Mouse (Mus musculus) WW6 (cell line): ENCODE measurements at regions not wholly inside any gene's neighbourhood (a gene's known extent, or its start where the extent isn't known, plus 50 kb on each side); places are given as distances from the start of the nearest gene placed in this dataset.

ENCODE experiments used
- DNase-seq: peaks from one replicate; pipeline ENCODE4 v3.0.0-alpha.2; 2013; ENCODE audit warnings: low read depth, low spot score

DNA sequence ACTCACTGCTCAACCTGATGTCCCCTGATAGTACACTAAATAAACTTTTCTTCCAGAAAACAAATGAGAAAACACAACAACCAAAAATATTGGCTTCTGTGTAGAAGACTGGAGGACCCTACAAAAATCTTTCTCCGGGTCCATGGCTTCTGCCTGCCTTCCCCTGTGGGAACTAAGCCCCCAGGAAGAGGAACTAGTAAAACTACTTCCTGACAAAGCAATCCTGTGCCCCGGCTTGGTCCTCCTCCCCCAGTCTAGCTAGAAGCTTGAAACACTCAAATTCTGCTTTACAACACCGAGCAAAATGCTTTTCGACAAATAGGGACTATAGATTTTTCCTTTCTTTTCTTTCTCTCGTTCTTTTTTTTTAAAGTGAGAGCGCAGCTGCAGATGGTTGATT is 51.3 kb upstream of the Mki67 start:
- DNase-seq: no peak

DNA sequence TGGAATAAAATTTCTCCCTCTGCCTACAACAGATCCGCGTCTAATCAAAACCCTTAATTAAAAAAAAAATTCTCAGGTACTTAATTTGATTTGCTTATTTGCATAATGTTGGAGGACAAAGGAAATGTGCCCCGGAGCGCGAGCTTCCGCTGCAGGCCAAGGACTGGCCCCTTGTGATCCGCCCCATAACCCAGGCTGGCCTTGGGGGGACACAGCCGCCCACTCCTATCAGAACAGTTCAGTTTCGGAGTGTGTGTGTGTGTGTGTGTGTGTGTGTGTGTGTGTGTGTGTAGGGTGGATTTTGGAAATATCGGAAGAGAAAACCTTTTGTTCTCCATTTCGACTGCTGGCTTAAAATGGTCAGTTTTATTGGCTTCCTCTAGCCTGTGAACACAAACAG is 51.9 kb upstream of the Mki67 start:
- DNase-seq: no peak

DNA sequence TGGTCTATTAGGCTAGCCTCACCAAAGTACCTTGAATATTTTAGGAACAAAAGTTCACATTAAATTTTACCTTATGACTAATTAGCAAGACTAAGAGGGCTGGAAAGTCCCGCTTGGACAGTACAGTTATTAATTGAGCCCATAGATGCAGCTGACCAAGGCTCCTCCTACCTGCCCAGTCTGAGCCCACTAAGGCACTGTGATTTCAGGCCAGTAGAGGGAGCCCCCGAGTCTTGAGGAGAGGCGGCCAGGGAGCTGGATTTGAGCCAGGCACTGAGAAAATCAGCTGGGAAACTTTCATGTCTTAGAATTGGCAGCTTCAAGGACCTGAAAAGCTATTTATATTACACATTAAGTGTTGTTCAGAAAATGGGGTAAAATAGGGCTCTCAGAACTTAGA is 52.4 kb upstream of the Mki67 start:
- DNase-seq: peak; percentile 26

DNA sequence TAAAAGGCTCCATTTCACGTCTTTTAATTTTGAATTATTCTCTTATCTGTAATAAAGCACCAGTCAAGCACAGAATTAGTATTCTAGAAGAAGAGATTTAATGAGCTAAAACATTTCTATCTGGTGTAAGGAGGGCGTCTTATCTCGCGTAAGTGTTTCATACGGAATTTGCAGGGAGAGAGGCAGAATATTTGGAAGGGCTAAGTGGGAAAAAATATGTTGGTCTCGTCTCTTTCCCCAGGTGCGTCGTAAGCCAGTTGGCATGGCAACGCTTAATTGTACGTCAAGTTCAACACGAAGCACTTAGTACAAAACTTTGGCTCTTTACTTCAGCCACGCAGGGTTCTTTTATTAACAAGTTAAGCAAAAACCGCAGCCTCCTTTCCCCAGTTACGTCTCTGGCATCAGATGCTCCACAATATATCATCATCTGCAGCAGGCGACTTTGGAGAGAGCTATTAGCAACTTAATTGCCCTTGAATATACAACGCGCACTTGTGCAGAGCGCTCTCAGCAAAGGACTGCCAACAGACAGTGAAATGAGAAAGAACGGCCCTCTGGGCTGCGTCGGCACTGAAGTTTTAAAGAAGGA is 53.0 kb upstream of the Mki67 start:
- no peak for DNase-seq

DNA sequence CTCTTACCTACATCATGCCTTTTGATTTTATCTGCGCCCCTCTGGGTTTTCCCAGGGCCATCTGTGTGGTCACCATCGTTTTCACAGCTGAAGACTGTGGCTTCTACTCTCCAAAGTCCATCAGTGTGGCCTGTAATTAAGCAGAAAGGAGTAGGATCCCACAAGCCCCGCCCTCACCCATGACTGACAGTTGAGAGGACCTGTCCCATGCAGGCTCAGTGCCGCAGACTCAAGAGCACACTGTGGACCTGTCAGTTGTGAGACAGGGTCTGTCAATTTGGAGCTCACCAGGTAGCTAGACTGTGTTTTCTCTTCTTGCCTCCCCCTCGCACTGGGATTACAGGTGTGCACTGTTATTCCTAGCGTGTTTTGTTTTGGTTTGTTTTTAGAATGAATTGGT is 53.9 kb upstream of the Mki67 start:
- DNase-seq: no peak

DNA sequence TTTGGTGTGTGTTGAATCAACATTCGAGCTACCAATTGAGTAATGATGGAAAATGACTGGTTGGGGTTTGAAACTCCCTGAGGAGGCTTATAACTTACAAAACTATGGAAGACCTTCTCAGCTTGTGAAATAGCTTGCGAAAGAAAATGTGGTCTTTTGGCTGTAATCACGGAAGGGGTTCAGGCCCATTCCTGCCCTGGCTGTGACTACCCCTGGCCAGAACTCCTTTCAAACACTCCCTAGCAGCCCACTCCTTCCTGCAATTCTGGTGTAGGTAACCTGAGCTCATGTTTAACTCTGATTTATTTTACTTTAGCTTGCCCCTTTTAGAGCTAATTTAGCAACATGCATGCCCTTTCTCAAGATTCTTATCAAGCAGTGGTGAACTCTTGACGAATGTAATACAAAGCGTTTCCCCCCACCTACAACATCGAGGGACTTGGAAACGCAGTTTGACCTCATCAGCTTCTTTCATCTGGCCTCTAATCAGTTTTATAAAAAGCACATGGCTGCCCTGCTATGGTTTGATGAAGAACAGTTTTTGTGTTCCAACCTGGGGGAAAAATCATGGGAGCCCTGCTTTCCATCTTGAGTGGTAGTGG is 59.8 kb upstream of the Mki67 start:
- no peak for DNase-seq

DNA sequence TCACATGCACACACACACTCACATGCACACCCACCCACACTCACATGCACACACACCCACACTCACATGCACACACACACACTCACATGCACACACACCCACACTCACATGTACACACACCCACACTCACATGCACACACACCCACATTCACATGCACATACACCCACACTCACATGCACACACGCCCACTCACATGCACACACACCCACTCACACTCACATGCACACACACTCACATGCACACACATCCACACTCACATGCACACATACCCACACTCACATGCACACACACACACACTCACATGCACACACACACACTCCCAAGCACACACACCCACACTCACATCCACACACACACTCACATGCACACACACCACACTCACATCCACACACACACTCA is 74.0 kb upstream of the Mki67 start:
- DNase-seq: no peak

DNA sequence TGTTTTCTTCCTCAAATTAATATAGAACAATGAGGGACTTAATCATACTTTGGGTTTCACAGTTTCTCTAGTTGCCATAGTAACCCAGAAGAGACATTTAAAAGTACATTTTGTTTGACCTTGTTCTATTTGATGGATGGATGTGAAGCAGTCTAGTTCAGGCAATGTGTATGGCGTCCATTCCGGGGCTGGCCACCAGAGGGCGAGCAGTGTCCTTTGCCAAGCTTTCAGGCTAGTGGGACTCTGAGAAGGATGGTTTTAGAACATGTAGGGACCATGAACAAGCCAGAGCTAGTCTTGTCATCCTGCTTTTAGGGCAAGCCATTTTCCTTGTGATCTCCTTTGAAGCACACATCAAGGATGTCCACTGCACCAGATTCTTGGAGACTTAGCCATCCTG is 74.8 kb upstream of the Mki67 start:
- peak; percentile 22 for DNase-seq

DNA sequence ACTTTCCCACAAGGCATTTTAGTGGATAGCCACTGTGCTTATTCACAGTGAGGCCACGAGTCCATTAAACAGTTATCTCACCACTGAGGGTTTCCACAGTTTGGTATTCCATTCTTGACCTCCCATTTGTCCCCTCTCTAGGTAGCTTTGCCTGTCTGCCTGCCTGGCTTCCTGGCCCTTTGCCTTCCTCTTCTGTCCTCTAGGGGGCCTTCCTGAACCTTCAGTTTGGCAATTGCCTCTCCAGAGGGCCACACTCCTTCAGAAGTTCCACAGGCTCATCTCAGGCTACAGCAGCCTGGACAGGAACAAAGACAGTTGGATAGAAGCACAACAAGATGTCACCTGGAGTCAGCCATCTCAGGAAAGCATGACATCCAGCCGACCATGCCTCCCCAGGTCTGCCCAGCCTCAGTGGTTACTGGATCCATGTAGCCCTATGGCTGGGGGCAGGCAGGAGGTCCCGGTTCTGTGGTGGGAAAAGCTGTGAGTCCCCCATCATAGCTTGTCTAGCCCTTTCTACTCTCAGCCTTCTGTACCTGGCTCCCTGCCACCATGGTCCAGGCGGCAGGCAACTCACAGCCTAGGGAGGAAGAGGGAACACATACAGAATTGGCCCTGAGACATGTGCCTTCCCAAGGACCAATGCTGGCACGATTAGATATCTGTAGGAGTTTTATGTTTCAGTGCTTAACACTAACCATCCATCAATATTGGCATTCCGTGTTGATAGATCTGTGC is 76.0 kb upstream of the Mki67 start:
- DNase-seq: no peak

DNA sequence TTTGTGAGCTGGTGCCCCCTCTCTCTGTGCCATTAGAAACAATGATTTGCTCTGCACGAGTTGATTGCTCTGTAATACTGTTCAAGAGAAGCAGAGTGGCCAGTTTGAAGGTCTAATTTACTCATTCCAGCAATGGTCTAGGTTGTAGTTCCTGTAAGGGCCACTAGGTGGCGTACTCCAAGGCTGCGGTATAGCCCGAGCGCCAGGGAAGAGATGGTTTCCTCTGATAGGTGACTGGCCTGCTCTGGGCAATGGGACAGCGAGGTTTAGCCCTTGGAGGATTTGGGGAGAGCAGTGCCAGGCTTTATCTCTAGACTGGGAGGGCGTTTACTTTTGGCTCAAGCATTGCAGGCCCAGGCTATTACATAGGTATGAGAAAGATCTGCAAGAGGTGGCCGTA is 76.8 kb upstream of the Mki67 start:
- peak; percentile 40 for DNase-seq

DNA sequence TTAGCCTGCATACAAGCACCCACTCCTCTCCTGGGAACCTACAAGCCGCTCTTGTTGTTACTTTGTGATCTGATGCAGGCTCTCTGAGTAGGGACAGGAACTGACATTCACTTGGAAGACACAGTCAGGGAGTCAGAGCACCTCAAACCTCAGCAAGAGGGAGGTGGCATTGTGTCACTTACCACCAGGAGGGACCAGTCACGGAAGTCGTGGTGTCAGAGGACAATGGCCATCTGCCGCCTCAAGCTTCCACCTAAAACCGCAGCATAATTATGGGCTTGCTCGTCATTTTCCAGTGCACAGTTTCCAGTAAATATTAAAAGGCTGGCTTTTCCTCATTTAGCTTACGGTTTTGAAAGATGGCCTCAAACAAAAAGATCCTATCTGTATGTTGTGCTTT is 78.1 kb upstream of the Mki67 start:
- no peak for DNase-seq

DNA sequence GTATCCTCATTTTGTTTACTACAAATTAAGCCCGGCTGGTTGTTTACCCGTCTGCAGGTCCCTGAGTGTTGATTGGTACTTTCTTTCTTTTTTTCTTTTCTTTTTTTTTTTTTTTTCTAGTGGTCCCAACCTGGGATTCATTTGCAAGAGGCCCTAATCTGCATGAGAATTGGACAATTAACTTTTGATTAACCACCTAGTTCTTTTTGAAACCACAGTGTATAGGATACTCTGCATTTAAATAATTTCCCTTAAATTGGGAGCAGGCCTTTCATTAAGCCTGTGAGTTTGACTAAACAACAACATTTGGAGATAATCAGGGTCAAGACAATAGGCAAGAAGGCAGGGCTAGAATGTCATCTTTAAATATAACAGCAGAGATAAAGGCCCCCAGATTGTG is 78.5 kb upstream of the Mki67 start:
- DNase-seq: no peak

DNA sequence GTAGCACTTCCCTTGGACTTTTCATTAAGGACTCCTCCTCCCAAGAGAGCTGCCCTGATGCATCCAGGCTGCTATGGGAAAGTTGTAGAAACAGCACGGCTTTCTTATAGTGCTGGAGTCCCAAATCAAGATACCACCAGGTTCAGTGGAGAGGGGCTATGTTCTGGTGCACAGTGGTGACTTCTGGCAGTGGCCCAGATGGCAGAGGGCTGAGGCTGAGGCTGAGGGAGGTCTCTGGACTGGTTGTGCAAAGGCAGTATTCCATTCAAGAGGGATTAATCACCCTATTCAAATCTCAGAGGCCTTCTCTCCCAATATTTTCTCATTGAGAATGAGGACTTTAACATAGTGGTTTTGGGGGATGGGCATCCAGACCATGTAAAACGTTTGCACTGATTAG is 82.3 kb upstream of the Mki67 start:
- DNase-seq: no peak

DNA sequence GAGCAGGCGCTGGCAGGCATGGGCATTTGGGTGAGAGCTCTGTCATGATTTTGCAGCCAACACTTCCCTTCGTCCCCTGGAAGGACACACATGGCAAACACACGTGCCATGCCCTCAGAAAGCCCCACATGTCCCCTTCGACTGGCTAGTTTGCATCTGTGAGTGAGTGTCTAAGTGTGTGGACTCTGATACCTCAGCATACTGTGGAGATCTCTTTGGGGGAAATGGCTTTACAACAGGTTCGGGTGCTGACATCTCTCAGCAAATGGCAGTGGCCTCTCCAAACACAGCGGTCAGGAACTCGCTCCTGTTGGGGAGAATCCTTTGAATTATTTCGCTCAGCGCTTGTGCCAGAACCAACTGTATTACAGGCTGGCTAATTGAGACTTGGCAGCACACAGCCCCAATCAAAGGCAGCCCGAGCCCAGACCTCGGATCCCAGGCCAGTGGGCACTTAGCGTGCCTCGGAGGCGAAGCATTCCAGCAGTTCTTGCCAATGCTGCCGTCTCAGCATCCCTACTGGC is 86.5 kb upstream of the Mki67 start:
- no peak for DNase-seq

DNA sequence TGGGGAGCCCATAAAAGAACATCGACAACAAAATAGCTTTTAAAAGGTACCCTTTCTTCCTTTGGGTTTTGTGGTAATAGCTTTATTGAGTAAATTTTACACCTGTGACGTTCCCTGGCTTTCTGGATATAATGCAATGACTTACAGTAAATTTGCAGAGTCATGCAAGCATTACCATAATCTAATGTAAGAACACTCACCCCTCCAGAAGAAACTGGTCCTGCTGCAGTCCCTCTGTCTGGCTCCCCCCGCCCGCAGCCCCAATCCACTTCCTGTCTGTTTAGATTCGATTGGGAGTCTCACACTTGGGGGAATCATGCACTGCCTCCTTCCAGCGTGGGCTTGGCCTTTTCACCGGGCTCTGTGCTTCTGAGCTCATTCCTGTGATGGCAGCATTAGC is 88.6 kb upstream of the Mki67 start:
- DNase-seq: no peak

DNA sequence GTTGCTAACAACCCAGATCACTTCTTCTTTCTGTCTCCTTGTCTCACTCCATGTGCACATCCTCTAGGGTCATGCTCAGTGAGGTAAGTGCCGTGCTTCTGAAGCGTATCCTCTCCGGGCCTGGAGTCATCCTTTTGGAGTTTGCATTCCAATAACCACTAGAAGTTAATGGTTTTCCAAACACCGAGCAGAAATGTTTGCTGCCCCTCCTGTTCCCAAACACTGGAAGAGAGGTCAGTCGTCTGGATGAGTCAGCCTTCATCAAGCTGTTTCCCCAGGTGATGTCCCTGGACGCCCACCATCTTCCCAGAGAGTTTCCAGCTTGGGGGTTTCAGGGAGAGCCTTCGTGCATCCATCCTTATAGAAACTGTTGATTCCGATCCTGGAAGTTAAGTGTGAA is 90.0 kb upstream of the Mki67 start:
- DNase-seq: no peak

DNA sequence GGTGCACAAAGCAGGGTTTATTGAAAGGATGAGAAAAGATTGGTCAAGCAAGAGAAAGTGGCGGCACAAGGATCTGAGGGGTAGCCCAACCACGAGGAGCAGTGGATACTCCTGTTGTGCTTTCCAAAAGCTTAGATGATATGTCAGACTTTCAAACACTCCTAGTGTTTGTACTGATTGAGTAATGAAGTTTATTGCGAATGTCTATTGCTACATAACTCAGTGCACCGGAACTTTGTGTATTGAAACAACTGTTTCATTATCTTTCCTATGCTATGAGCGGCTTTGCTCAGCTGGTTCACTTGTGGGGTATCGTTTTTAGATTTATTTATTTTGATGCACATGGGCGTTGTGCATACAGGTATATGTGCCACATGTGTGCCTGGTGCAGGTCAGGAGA is 90.5 kb upstream of the Mki67 start:
- DNase-seq: no peak

DNA sequence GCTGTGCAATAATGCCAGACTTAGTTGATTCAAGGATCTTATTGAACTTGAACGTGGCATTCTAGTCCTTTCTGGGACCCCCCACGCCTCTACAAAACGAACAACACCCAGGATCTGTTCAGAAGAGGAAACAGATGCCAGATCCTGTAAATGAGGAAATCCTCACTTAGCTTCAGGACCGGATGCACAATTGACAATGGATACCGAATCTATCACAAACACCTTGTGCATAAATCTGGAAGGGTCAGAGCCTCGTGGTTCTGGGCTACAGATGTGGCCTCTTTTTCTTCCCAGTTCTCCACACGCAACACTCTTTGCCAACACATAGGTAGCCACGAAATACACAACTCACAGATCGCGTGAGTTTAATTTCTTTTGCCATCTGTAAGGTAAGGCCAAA is 93.0 kb upstream of the Mki67 start:
- no peak for DNase-seq

DNA sequence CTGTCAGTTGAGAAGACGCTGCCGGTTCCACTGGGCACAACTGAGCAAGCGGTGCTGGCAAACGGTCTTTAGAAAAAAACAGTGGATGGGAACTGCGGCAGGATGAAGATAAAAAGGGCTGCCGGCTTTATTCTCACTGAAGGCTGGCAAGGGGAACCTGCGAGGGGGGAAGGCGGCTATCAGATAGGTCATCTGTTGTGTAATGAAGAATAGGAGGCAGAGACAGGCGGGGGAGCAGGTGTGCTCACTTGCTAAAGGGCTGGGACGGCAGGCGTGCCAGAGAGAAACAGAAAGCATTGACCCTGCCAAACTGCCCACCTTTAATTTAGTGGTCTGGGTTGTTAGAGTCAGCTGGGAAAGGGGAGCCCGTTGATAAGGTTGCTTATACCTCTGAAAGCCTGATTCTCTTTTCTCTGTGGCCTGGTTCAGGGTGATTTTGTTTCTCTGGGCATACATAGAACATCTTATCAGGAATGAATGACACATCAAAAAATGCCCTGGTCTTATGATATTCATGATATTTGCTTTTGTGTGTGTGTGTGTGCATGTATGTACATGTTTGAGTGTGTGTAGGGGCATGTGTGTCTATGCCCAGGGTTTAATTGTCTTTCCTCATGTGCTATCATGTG is 93.7 kb upstream of the Mki67 start:
- DNase-seq: no peak

DNA sequence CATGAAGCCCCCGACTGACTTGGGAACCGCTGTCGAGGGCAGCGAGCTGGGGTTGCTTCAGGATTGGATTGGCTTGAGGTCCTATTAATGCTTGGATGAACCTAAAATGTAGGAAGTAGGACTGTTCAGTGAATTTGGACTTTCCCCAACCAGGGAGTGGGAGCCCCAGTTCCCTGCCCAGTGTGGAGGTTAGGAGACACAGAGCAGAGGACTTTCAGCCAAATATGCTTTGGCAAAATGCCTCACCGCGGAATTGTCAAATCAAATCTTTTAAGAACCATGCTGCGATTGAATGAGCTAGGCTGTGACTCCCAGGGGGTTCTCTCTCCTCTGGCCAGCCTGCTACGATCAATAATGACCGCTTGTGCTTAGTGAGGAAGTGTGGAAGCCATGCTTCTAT is 94.8 kb upstream of the Mki67 start:
- DNase-seq: no peak

DNA sequence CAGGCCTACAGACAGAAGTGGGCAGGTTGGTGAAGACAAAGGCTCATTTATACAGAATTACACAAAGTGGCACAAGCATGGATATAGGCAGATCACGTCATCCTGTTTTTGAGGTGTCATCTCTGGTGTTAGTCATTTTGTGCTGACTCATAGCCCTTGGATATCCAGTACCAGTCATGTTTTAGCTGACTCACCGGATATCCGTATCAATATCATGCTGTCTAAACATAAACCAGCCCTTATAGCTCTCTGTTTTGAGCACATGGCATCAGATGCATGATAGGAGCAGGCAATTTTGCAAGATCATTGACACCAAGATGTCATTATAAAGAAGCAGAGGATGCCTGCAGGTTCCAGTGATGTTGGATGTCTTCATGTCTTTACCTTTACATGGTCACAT is 97.5 kb upstream of the Mki67 start:
- DNase-seq: no peak

DNA sequence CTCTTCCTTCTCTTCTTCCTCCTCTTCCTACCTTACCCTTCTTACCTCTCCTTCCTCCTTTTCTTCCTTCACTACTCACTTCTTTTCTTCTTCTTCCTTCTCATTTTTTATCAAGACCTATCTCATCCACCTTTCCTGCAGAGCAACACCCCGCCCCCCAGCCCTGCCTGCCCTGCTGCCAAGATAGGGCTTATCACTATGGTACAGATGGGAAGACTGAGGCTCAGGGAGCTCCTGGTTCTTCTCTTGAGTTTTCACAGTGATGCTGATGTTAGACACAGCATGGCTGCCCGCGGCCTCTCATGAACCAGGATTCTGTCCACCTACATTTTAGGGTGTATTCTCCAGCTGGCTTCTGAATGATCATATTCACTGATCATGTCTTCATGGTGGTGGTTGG is 100.0 kb upstream of the Mki67 start:
- DNase-seq: no peak

DNA sequence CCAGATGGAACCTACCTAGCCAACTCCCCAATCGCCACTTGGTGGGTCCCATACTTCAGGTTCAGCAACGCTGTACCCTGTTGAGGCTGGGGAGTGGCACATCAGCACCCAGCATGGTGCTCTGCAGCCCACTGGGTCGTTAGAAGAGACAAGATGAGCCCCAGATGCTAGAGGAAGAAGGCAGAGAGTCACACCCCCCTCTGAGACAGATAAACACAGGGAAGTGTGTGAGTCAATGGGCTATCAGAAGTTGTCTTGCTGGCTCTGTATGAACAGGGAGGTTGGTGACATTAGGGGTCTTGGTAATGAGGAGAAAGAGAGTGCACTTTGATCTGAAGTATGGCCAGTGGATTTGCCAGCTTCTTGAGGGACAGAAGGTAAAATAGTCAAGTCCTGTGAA is 101.7 kb upstream of the Mki67 start:
- DNase-seq: no peak
